12 mouse cellular contexts compared by ENCODE assay signal in the genomic region with DNA sequence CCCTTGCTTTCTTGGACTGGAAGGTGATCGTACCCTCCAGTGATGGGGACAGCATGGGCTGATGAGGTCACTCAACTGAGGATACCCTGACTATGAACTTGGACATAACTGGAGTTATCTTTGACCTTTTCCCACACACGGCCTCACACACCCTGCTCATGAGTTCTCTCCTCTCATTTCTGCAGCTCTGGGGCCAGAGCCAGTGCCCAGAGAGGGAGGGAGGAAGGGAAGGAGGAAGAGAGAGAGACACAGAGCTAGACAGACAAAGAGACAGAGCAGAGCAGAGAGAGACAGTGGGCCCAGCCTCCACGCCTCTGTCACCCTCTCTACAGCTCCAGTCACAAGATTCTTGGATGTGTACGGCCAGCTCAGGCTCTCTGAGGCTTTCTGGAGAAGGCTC. TPM values are rescaled to one million over a fixed set of nuclear protein-coding genes. Genes with fewer than 3 reads are reported as not detected.
A peak's percentile ranks its signal among the peaks of the same experiment; 100 is the strongest.
DNase-seq lines count a peak whose midpoint lies in the region; ATAC-seq lines count a peak whose summit lies in the region.
"Had no signal": no experiment of that assay in that cellular context is flagged by ENCODE, and none has a peak within 500 bp of the region (broad histone marks: within the 10 kb centered on the region; RNA-seq: fewer than 3 reads in every experiment).

No protein-coding gene starts in this region.

- WGBS in heart, embryonic 12.5 days, result 49% methylated on average over 4 of the region's 4 CpGs
- 55% methylated on average over 4 of the region's 4 CpGs for WGBS in lung, embryonic 15.5 days
- 67% methylated on average over 4 of the region's 4 CpGs for WGBS in kidney, embryonic 16.5 days

- DNase-seq in heart, adult 9 months (ENCODE audit: low spot score in 2 of 2), result no peak
- no peak for DNase-seq in lung, adult 18-20 months
- DNase-seq in cerebellum, postnatal 36 days, result peak; percentile 4 to 7
- DNase-seq in T-cell, adult 2 months (ENCODE audit: low spot score), result no peak
- DNase-seq in testis, postnatal 14 days (ENCODE audit: low spot score), result no peak

- H3K4me3 ChIP-seq in heart, embryonic 12.5 days, result no peak overlapping the region
- no peak overlapping the region for H3K4me3 ChIP-seq in lung, embryonic 15.5 days
- no peak overlapping the region for H3K4me3 ChIP-seq in kidney, embryonic 16.5 days (ENCODE audit: low read length)
- H3K4me3 ChIP-seq: hindbrain, embryonic 15.5 days; liver, embryonic 13.5 days; neural tube, embryonic 13.5 days had no signal

- H3K27ac ChIP-seq in heart, embryonic 12.5 days (ENCODE audit: poor library complexity, severe bottlenecking), result no peak overlapping the region; the same call in 1 of the 2 replicates
- peak overlapping the region; percentile 30; the same call in 1 of the 2 replicates for H3K27ac ChIP-seq in lung, embryonic 15.5 days
- 0 out of 2 replicates have a peak overlapping the region, but pooled peaks have one; percentile 13 for H3K27ac ChIP-seq in kidney, embryonic 16.5 days (ENCODE audit: low read length)
- H3K27ac ChIP-seq: hindbrain, embryonic 15.5 days; liver, embryonic 13.5 days; neural tube, embryonic 13.5 days had no signal

- no peaks in the 10 kb centered on the region for H3K36me3 ChIP-seq in heart, embryonic 12.5 days
- H3K36me3 ChIP-seq in lung, embryonic 15.5 days, result no peaks in the 10 kb centered on the region
- H3K36me3 ChIP-seq in kidney, embryonic 16.5 days (ENCODE audit: insufficient read depth, low read length), result no peaks in the 10 kb centered on the region
- H3K36me3 ChIP-seq: hindbrain, embryonic 15.5 days; liver, embryonic 13.5 days; neural tube, embryonic 13.5 days had no signal

- H3K4me2 ChIP-seq in heart, embryonic 12.5 days, result no peak overlapping the region; the same call in 1 of the 2 replicates
- H3K4me2 ChIP-seq in lung, embryonic 15.5 days, result peak overlapping the region; percentile 40; the same call in 1 of the 2 replicates
- H3K4me2 ChIP-seq in kidney, embryonic 16.5 days (replicated peaks; ENCODE audit: low read depth, low read length), result peak overlapping the region; percentile 41; the same call in 1 of the 2 replicates
- H3K4me2 ChIP-seq: hindbrain, embryonic 15.5 days; neural tube, embryonic 13.5 days had no signal

- H3K4me1 ChIP-seq in heart, embryonic 12.5 days (replicated peaks), result peaks cover 38% of the 10 kb centered on the region
- peaks cover 45% of the 10 kb centered on the region for H3K4me1 ChIP-seq in lung, embryonic 15.5 days
- peaks cover 34% of the 10 kb centered on the region for H3K4me1 ChIP-seq in kidney, embryonic 16.5 days (ENCODE audit: insufficient read depth, low read length)

- H3K27me3 ChIP-seq in heart, embryonic 12.5 days (replicated peaks), result no peaks in the 10 kb centered on the region
- H3K27me3 ChIP-seq in lung, embryonic 15.5 days, result no peaks in the 10 kb centered on the region
- H3K27me3 ChIP-seq in kidney, embryonic 16.5 days (ENCODE audit: insufficient read depth, low read length), result no peaks in the 10 kb centered on the region
- H3K27me3 ChIP-seq: CH12.LX; hindbrain, embryonic 15.5 days; liver, embryonic 13.5 days; neural tube, embryonic 13.5 days had no signal

- H3K9me3 ChIP-seq in heart, embryonic 12.5 days (replicated peaks), result no peaks in the 10 kb centered on the region
- no peaks in the 10 kb centered on the region for H3K9me3 ChIP-seq in lung, embryonic 15.5 days
- no peaks in the 10 kb centered on the region for H3K9me3 ChIP-seq in kidney, embryonic 16.5 days (ENCODE audit: low read length)
- H3K9me3 ChIP-seq: hindbrain, embryonic 15.5 days; liver, embryonic 13.5 days; neural tube, embryonic 13.5 days had no signal

- 0 out of 2 replicates have a peak overlapping the region, but pooled peaks have one; percentile 34 for H3K9ac ChIP-seq in heart, embryonic 12.5 days
- H3K9ac ChIP-seq in lung, embryonic 15.5 days, result no peak overlapping the region
- peak overlapping the region; percentile 31 for H3K9ac ChIP-seq in kidney, embryonic 16.5 days (replicated peaks; ENCODE audit: low read length)
- H3K9ac ChIP-seq: hindbrain, embryonic 15.5 days; liver, embryonic 13.5 days had no signal

- no peak for ATAC-seq in heart, embryonic 12.5 days (ENCODE audit: insufficient number of reproducible peaks, low FRiP score)
- ATAC-seq in lung, embryonic 15.5 days (ENCODE audit: borderline replicate concordance, extremely low read depth, low FRiP score, low TSS enrichment), result no peak
- ATAC-seq in kidney, embryonic 16.5 days (ENCODE audit: low FRiP score, low TSS enrichment), result no peak

RNA-seq across cellular contexts. Expression of a gene that starts 3.4 kb away (rescaled TPM):
- polyA plus RNA-seq in heart, embryonic 12.5 days (2016; fragmentation: Nextera tagmentation; extraction: Ambion mirVana), result 32.5 and 34.5 TPM in 2 replicates
- 48.7 and 50.7 TPM in 2 replicates for polyA plus RNA-seq in lung, embryonic 15.5 days (2015; fragmentation: Nextera tagmentation; extraction: Ambion mirVana)
- polyA plus RNA-seq in kidney, embryonic 16.5 days (2015; fragmentation: Nextera tagmentation; extraction: Ambion mirVana), result 56.2 and 59.5 TPM in 2 replicates

RNA-seq across cellular contexts. Expression of a gene that starts 4.4 kb away (rescaled TPM):
- 1.0 and 1.6 TPM in 2 replicates for polyA plus RNA-seq in heart, embryonic 12.5 days (2016; fragmentation: Nextera tagmentation; extraction: Ambion mirVana)
- 3.2 and 3.5 TPM in 2 replicates for polyA plus RNA-seq in lung, embryonic 15.5 days (2015; fragmentation: Nextera tagmentation; extraction: Ambion mirVana)
- 3.3 and 3.5 TPM in 2 replicates for polyA plus RNA-seq in kidney, embryonic 16.5 days (2015; fragmentation: Nextera tagmentation; extraction: Ambion mirVana)

RNA-seq across cellular contexts. Expression of a gene that starts 6.6 kb away (rescaled TPM):
- 0.41 and 0.46 TPM in 2 replicates for polyA plus RNA-seq in heart, embryonic 12.5 days (2016; fragmentation: Nextera tagmentation; extraction: Ambion mirVana)
- 0.07 and 0.20 TPM in 2 replicates for polyA plus RNA-seq in lung, embryonic 15.5 days (2015; fragmentation: Nextera tagmentation; extraction: Ambion mirVana)
- 0.31 and 0.41 TPM in 2 replicates for polyA plus RNA-seq in kidney, embryonic 16.5 days (2015; fragmentation: Nextera tagmentation; extraction: Ambion mirVana)
- polyA plus RNA-seq: liver, embryonic 13.5 days had no signal

RNA-seq across cellular contexts. Expression of a gene that starts 19.2 kb away (rescaled TPM):
- polyA plus RNA-seq in heart, embryonic 12.5 days (2016; fragmentation: Nextera tagmentation; extraction: Ambion mirVana), result 96.9 and 109 TPM in 2 replicates
- polyA plus RNA-seq in lung, embryonic 15.5 days (2015; fragmentation: Nextera tagmentation; extraction: Ambion mirVana), result 80.6 and 87.8 TPM in 2 replicates
- 119 and 136 TPM in 2 replicates for polyA plus RNA-seq in kidney, embryonic 16.5 days (2015; fragmentation: Nextera tagmentation; extraction: Ambion mirVana)

RNA-seq across cellular contexts. Expression of a gene that starts 24.8 kb away (rescaled TPM):
- polyA plus RNA-seq in heart, embryonic 12.5 days (2016; fragmentation: Nextera tagmentation; extraction: Ambion mirVana), result 39.7 and 44.4 TPM in 2 replicates
- polyA plus RNA-seq in lung, embryonic 15.5 days (2015; fragmentation: Nextera tagmentation; extraction: Ambion mirVana), result 52.5 and 53.2 TPM in 2 replicates
- polyA plus RNA-seq in kidney, embryonic 16.5 days (2015; fragmentation: Nextera tagmentation; extraction: Ambion mirVana), result 68.8 and 70.3 TPM in 2 replicates

Comparison
In these comparisons a context has a peak if more than half of its experiments do, and no peak if none do; other contexts are left out.
1. DNase-seq: peak in cerebellum, postnatal 36 days (2 of 2); none in heart, adult 9 months (0 of 2), lung, adult 18-20 months (0 of 2), T-cell, adult 2 months (single experiment) and testis, postnatal 14 days (single experiment).